Mouse (Mus musculus) thymus, postnatal 4 days (tissue): ENCODE results near the gene Bcl2.
A peak's percentile ranks its signal among the peaks of the same experiment; 100 is the strongest.

Experiments
- DNase-seq: peaks from one replicate; pipeline ENCODE4 v3.0.0; 2021

Bcl2 gene

DNA sequence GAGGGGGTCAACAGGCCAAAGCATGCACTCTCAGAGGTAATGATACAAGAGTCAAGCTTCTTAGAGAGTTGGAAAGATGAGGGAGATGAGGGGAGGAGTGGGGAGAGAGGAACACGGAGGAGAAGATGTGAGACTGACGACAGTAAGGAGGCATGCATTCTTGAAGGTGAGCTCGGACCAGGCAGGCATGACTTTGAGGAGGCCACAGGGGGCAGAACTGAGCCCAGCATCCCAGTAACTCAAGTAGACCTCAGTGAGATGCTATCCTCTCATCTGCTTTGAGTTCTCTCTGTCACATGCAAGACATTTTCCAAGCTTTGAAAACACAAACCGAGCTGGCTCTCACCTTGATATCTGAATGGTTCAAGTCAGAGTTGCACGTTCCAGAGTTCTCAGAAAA is 100.7 kb downstream of the Bcl2 start:
- DNase-seq: peak; percentile 51

DNA sequence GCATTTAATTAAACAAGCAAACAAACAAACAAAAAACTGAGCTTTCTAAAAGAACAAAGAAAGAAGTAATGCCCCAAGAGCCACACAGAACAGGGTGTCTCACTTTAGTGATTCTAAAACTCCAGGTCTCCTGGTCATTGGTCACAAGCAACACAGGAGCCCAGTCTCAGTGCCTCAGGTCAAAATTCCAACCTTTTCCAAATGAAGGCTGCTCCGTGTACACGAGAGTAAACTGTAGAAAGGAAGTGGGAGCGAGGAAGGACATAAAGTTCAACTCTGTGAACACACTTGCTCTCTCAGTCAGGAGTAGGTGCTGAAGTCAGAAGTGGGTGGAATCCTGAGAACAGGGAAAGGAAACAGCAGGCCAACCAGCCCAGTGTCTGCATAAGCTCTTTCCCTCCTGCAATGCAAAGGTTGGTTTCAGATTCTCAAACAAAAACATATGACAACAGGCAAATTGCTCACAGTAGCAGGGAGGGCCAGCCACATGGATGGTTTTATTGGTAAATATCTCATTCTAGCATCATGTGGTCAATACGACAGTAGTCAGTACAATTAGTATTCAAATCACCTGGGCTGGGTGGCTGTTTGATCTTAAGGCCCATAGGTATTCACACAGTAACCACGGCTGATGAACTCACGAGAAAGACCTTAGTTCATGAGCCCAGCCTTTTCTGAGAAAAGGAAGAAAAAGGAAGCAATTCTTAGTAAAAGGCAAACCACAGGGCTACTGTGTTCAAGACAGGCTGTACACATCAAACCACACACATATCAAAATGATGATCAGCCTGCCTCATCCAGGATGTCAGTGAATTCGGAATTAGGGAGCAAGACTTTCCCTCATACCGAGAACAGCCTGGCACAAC is 101.7 kb downstream of the Bcl2 start:
- DNase-seq: no peak

DNA sequence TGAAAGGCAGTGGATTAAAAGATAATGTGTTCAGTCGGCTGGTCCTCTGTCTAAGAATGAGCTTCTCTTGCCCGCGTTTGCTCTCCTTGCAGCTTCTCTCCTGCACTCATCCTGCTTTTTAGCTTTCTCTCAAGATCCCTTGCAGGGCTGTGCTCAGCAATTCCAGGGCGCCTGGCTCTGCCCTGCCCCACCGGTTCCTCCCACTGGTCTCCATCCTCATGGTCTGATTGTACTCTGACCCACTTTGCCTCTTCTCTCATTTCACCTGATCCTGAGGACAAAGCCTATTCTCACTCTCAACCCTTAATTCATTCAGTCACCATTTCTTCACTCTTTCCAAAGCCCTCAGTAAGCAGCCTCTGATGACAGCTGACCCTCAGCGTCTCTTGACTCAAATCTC is 102.8 kb downstream of the Bcl2 start:
- DNase-seq: no peak

DNA sequence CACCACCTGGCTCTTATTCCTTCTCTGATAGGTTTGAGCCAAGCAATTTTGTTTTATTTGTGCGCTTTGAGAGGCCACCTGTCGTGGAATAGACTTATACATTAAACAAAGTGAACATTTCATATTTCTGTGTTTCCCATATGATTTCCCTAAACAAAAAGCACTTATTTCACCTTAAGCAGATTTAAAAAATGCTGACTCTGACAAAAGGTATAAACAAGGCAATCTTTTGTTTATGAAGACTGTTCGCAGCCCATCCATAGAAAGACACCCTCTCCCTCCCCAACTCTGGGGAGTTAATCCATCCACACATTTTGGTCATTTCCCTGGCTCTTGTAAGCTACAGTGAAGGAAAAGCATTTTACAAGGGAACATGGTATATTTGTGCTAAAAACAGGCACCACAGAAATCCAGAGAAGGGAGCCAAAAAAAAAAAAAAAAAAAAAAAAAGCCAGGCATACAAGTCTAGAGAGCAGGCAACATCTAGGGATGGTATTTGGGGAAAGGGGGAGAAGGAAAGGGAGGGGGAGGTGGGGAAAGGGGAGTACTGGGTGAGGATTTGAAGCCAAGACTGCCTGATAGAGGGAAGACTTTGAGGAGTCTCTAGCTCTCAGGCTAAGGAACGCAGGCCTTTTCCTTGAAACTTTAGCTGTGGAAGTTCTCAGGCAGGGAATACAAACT is 105.8 kb downstream of the Bcl2 start:
- DNase-seq: no peak

DNA sequence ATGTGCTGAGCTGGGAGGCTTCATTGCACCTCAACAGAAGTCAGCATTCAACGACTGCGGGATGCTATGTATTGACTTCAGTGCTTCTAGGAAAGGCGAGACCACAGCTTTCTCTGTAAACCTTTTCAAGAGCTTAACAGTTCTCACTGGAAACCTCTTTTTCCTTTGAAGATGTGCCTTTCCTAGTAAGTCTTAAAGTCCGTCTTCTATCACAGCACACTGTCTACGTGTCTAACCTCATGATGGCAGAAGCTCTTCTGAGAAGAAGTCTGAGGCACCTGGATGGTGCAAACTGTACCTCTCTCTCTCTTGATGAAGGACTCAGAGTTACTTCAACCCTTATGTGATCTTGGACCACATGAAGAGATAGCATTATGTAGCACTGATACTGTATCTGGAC is 107.1 kb downstream of the Bcl2 start:
- DNase-seq: no peak

DNA sequence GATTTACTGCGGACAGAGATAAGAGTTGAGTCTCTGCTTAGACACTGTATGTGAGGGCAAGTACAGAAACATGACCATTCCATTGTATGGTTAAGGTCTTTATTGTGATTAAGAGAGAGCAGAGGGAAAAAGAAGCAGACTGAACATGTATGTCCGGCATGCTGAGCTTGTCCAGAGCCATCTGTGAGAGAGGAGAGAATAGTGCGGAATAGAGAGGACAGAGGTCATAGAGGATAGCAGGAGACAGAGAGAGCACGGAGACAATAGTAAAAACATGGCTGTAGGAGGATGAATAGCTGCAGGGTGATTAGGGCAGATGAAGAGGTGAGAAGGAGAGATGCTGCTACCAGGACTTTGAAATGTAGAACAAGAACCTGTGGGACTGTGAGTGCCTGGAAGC is 110.7 kb downstream of the Bcl2 start:
- DNase-seq: no peak

DNA sequence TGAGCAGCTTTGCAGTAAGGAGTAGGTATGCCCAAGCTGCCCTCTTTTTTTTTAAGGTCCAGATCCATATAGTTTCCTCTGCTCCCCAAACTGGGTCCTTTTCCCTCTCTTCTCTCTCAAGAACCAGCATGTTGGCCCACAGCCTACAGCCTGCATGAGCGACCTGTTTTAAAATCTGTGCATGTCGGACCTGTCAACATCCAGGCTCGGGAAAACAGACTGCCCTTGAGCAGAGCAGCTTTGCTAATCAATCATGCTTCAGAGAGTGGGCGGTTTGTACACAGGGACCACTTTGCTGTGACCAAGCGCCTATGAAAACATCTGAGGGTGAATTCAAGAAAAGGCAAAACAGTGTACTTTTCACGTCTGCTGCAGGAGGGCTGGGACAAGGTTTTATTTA is 111.1 kb downstream of the Bcl2 start:
- no peak for DNase-seq

DNA sequence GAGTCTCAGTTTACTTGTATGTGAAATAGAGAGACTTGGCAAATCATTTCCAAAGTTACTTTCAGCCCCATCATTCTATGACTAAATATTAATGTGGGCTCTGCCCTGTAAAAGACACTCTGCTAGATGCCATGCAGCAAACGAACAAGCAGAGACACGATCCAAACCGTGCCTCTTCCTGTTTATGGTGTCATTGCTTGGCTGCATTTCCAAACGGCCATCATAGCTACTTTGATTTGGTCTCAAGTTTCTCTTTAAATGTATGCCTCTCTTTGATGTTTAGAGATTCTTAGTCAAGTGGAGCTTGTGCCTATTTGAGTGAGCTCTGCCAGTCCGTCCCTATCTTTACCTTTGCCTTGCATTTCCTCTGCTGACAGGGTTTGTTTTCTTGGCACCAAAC is 111.5 kb downstream of the Bcl2 start:
- no peak for DNase-seq

DNA sequence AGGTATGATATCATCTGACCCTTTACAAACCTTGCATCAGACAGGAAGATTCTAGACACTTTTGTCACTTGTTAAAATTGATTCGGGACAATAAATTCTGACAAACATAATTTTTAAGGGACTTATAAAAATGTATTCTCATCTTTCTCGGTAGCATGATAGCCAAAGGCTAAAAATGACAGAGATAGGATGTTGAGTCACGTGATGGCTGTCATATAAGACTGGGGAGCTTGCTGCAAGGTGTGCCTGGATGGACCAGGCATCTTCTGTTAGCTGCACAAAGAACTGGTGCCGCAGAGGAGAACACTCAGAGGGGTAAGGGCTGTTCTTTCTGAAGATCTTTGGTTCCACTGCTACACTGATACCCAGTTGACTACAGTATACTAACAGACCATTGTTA is 112.8 kb downstream of the Bcl2 start:
- no peak for DNase-seq

DNA sequence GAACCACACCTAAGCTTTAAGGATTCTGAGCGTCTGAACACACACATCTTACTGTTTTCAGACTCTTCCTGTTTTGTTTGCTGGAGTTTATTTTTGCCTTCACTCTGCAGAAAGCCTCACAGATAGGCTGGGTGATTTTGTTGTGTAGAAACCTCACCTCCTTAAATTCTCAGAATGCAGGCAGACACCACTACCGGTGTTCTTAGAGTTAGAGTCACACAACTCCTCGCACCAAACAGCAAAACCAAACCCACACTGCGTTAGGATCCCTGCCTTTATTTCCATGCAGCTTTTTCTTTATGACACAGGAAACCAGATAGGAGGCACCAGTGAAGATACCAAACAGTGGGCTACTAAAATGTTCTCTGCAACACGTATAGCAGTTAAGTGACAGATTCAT is 113.2 kb downstream of the Bcl2 start:
- no peak for DNase-seq

DNA sequence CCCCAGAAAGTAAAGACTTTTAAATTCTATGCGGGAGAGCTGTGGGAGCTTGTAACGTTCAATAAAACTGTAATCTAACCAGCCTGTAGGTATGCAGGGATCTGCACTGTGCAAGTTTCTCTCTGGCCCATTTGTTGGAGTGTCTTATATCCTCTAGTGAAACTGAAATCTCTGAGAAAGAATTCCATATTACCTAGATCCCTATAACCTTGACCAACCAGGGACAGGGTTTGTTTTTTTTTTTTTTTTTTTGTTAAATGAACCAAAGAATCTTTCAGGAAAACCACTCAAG is 115.8 kb downstream of the Bcl2 start:
- no peak for DNase-seq

DNA sequence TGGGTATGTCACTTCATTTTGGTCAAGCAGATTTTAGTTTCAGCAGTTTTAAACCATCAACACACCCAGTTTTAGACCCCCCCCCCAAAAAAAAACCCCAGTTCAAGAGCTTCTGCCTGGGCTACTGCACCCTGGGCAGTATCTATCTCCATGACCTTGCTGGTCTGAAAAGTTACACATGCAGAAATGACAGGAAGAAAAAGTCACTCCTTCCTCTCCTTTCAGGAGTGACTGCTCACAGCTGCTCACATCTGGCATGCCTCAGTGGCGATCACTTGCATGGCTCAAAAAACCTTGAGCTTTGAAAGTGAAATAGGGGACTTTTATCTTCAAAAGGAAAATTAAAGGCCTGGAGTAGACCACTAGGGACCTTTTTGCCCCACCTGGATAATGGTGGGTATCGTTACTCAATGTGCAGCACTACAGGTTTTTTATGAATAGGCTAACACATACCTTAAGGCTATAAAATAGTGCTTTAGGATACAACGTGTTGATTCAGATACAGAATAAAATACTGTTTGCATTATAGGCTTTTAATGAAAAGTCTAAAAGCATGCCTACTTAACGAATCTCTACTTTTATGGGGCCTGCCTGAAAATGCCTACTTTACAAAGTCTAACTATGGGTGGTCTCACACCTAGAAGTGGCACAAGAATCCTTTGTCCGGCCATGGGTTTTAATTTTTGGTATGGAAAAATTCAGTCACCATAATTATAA is 116.3 kb downstream of the Bcl2 start:
- DNase-seq: no peak

DNA sequence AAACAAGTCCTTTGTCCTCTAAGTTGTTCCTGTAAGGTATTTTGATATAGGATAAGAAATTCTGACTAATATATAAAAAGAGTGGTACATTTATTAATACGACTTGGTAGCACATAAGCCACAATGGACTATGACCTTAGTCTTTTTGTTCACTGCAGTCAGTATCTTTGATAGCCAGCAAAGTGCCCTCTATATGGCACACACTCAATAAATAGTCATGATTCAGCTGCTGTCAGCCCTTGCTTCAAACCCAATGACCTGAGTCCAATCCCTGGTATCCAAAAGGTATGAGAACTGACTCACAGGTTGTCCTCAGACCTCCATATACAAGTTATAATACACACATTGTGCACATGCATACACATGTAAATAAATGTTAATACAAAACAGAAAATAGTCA is 117.7 kb downstream of the Bcl2 start:
- no peak for DNase-seq

DNA sequence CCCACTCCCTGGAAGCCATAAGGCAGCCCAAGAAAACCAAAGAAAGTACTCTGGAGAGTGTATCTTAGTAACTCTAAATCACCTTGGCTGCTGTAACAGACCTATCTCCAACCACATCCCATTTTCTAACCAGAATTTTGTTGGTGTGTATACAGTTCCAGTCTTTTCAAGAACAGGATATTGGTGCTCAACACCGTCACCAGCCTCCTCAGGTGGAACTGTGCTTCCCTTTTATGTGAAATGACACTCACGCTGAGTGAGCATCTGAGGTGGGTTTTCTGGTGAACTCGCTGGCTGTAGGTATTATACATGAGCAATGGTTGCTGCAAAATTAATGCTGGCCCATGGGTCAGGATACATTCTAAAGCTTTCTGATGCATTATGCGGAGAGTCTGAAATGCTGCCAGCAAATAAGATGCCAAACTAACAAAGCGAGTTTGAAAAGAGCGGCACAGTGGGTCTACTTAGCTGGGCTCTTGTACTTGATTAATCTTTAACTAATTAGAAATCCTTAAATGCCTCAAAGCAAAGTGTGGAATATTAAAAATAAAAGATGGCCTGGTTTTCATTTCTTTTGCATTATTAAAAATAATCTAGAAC is 118.7 kb downstream of the Bcl2 start:
- no peak for DNase-seq

DNA sequence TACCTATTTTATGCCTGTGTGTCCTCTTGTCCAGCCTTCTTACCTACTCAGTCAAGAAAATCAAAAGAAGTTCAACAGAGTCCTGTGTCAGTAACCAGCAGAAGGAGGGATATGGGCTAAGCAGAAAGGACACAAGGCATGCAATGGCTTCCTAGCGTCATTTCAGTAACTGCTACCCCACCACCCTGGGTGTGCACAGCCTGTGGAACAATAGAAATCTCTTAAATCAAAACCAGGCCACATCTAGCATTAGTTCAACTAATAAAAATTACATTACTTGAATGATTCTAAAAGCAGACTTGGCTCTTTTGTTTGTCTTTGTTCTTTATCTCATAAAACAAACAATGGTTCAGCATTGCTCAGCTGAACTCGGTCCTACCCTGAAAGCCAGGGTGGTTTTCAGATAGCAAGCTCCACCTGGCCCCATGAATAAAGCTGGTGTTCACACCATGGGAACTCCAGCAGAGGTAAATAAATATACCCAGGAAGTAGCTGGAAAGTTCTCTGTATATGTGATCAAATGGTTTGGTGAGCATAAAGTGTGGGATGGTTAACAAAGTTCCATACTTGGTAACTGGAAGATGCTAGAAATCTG is 122.8 kb downstream of the Bcl2 start:
- DNase-seq: no peak

DNA sequence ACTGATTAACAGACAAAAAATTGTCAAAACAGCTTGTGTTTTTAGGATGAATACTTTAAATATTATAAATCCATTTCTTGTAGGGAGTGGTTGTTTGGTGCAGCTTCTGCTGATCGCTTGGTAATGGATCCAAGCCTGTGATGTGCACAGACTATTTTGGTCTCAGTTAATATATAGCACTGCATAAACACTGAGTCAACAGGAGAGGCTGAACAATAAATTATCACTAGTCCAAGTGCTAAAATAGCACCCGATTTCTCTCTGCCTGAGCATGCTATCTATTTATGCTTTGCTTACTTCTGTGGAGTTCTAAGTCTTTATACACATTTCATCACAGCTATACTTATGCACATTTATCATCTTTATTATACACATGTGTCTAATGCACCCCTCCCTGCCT is 124.9 kb downstream of the Bcl2 start:
- no peak for DNase-seq

DNA sequence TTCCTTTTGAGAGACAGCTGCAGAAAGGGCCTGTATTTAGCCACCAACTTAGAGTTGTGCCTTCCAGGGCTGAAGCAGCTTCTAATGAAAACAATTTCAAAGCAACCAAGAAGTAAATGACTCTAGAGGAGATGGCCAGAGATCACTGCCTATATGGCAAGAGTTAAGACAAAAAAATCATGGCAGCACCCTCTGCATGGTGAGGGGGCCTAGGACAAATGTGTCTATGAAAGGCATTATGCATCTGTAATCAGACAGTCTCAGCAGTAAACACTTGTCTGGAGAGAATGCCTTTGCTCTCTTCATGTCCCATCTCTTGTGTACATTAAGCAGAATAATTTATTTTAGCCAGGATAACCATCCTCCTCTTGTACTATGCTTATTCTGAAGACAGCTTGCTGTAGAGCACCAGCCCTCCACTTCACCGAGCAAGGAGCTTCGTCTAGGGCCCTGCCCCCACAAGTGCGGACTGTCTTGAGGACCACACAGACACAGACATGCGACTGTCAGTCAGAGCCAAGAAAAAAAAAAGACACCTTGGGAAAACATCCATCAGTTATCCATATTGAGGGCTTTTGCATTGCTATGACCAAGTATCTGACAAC is 126.1 kb downstream of the Bcl2 start:
- no peak for DNase-seq

DNA sequence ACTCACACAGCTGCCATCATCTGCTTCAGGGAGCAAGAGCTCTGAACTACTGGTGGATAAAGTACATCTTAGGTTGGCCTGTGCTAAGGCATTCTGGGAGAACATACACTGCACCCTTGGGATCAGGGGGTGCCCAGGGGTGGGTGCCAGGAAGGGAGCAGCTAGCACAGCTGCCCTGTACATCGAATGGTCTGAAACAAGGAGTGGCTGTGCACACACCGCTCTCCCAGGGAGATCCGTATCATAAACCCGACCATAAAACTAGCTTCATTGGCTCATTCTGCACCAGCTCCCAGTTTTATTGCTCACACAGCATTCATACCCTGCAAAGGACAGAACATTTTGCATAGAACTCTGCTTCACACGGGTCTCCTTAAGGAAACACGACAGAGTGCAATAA is 127.3 kb downstream of the Bcl2 start:
- no peak for DNase-seq

DNA sequence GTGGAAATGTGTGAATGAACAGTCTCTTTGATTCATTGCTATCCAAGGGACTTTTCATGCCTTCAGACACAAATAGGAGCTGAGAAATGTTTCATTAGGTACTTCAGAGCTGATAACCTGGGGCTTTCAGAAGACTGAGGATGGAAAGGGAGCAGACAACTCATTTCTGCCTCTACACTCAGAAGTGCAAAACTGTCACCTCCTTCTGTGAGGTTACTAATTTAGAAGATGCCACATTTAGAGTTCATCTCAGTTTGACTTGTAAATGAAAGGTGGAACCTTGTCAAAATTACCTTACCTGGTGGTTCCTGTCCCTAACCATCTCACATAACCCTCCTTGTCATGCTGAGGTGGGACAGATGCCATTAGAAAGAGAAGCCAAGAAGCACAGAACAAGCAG is 128.7 kb downstream of the Bcl2 start:
- DNase-seq: no peak

DNA sequence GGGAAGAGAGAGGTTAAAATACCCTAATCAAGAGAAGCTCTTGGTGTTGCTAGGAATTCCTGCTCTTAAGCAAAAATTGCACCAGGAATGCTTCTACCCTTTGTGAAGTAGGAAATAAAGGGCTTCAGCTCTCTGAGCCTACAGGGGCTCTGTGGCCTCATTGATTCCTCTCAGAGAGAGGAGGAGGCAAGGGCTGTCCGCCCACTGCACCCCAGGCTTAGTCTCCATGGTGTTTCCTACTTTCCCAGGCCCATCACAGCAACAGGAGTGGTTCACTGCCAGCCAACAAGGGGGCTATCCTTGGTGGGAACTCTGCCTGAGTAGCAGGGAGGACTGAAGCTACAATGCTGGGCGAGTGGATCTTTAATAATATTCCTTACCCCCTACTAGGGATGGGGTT is 129.2 kb downstream of the Bcl2 start:
- no peak for DNase-seq

DNA sequence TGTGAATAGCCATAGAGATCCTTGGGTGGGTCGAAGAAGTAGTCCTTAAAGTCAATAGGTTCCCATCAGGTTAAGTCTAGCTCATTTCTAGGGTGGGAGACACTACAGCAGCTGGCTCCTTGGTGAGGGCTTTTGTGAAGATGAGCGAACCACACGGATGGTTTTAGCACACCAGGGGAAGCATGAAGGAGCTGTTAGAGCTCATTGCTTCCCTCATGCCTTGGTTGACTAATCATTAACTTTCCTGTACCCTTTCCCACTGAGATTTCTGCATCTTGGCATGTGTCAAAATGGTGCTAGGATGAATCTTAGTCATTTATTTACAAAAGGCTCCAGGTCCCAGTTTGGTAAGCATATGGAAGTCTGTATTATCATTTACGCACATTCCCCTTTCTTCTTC is 129.8 kb downstream of the Bcl2 start:
- no peak for DNase-seq

DNA sequence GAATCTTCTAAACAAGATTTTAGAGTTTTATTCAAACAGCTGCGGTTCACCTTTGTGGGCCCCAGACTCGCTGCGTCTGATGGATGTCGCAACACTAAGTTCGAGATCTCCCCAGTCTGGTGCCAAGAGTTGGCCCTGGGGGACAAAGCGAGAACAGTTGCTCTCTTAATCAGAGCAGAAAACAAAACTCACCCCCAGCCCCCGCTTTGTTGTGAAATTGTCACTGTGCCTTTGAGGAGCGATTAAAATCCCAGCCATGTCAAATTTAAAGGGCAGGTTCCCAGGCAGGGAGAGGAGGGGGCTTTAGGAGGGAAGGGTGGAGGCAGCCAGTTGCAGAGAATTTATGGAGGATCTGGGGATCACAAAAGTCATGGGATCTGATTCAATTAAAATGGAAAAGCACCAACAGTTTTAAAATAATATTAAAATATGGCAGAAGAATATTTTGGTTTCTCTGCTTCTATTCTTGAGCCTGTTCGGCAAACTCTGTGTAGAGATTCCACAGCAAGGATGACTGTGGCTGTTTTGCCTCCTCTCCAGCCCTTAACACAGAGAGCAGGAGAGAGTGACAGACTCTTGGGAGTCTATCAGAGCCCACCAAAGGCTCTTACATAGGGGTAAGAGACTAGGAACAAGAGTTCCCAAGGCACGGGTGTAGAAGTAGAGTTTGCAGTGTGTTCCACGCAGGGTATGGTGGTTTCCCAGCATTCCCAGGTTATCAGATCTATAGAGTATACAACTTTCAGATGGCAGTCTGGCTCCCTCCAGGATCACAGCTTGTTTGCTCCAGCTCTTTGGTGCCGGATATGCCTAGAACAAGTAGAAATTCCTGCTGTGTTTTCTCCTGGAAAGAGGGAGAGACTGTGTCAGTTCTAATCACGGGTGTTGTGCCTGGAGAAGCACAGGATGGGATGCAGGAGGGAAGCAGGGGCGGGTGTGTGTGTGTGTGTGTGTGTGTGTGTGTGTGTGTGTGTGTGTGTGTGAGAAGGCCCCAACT is 130.5 kb downstream of the Bcl2 start:
- no peak for DNase-seq
